Mouse (Mus musculus) heart, postnatal 14 days (tissue): ENCODE data around the gene Klk13. TPM values are rescaled to one million over a fixed set of nuclear protein-coding genes. Genes with fewer than 3 reads are reported as not detected.

ENCODE experiments used
- DNase-seq, 2 experiments: peaks; one replicate each; pipeline ENCODE4 v3.0.0; 2021 to 2022
- intact Hi-C: fragments of 180-260 bp; cut with DNase I; formaldehyde crosslinking; loops from one replicate; pipeline ENCODE4 v1.15.1; 2025
- total RNA-seq, 2 experiments: library from RNA; stranded (reverse); gene quantifications; 2 replicates each; pipeline ENCODE4 v1.2.3; 2021

Klk13 gene
- total RNA-seq, 2 experiments from 2014 or later, result not detected

GRCm38 (mm10) chr7:43769636-43770035, 57.3 kb downstream of the Klk13 start:
- no peak for DNase-seq
- intact Hi-C loops, result no loop called here

DNA sequence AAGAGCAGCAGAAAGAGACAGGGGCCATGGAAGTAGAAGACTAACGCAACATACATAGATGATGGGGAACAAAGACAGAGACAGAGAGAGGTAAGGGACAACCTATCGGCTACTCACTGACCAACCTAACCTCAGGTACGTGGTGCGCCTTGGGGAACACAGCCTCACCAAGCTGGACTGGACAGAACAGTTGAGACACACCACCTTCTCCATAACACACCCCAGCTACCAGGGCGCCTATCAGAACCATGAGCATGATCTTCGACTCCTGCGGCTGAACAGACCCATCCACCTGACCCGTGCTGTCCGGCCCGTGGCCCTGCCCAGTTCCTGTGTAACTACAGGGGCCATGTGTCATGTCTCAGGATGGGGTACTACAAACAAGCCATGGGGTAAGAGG, 58.3 kb downstream of the Klk13 start:
- intact Hi-C loops, result no loop called here
- DNase-seq, result no peak

GRCm38 (mm10) chr7:43771916-43772315, 59.5 kb downstream of the Klk13 start:
- intact Hi-C loops, result no loop called here
- DNase-seq, result no peak

DNA sequence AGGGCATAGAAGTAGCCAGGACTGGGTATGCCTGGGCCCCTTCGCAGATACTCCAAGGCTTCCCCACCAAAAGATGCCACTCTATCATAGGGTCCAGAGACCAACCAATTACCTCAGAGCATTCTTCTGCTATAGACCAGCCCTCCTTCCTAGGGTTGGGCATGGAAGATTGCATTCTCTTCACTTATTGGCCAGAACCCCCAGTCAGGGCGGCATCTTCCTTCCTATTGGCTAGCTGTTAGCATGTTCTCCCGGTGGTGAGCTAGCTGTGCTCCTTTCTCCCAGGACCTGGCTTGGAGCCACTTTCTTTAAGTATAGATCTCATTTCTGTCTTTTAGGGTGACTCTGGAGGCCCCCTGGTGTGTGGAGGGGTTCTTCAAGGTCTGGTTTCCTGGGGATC, 60.5 kb downstream of the Klk13 start:
- intact Hi-C loops, result no loop called here
- no peak for DNase-seq

DNA sequence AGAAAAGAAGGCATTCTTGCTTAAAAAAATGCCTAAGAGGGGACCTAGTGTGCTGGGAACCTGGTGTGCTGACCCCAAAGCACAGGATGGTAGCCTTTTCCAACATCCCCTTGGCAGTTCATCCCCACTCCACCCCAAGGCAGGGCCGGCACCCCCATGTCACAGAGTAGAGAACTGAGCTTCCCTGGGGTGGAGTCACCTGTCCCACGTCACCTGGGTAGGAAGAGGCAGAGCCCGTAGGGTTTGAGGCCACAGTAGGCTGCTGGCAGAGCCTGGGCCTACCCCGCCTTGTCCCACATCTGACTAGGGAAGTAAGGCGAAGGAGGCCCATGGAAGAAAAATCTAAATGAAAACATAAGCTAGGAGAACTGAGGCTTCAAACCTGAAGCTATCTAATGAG, 62.0 kb downstream of the Klk13 start, which contains the start of gene Klk11:
Klk11 (plus strand) TSS at position 241 of the 400 bp plus-strand sequence.
- intact Hi-C loops, result no loop called here
- DNase-seq, result no peak

DNA sequence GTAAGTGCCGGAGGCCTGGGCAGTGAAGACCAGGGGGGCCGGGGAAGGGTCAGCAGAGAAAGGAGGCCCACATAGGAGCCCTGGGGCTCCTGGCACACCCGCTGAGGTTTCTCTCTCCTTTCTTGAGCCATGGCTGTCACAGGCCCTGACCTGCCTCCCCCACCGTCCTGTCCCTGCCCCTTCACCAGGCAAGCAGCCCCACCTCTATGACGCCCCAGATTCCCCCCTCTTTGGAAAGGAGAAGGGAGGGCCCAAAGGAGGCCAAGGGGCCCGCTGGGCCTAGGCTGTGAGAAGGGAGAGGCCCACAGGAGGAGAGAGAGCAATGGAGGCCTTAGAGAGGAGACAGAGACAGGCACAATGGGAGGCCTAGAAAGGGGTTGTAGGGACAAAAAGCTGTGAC, 62.4 kb downstream of the Klk13 start:
- intact Hi-C loops, result no loop called here
- no peak for DNase-seq

- DNase-seq, result no peak
- intact Hi-C loops, result no loop called here
Measured at GRCm38 (mm10) chr7:43775311-43776057, 63.1 kb downstream of the Klk13 start.

DNA sequence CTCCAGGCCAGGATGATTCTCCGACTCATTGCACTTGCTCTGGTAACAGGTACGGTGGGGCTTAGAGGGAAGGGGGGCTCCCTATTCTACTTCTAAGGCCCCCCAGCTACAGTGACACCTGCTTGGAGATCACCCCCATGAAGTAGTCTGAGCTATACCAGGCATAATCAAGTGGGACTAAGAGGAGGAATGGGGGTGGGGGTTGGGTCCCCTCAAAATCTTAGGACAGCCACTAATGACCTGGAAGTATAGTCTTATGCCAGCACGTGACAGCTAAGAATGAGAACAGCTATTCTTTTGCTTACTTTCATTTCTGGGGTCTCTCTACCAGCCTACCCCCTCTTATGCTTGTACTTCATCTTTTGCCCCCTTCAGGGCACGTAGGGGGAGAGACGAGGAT, 64.1 kb downstream of the Klk13 start:
- intact Hi-C loops, result no loop called here
- DNase-seq, result no peak

Other genes starting within 250 kb of the Klk13 start
- 1 to 10 TPM; 2.1 to 3.5 TPM for gene Vsig10l, start 249.4 kb upstream of the Klk13 start, total RNA-seq
- under 1 TPM; 0.24 to 0.36 TPM for gene Iglon5, start 222.5 kb upstream of the Klk13 start, total RNA-seq
- not detected for gene 4931406B18Rik, start 206.6 kb upstream of the Klk13 start, total RNA-seq
- gene Cd33, start 168.1 kb upstream of the Klk13 start, total RNA-seq, result 1 to 10 TPM; 3.7 to 4.1 TPM
- gene Zfp658, start 150.3 kb upstream of the Klk13 start, total RNA-seq, result under 1 TPM; 0.98 to 1.00 TPM
- gene Zfp719, start 133.0 kb upstream of the Klk13 start, total RNA-seq, result 1 to 10 TPM; 5.8 to 7.3 TPM
- gene Zfp819, start 105.4 kb upstream of the Klk13 start, total RNA-seq, result not detected
- not detected for gene Ceacam18, start 77.9 kb upstream of the Klk13 start, total RNA-seq
- gene Siglece, start 52.4 kb upstream of the Klk13 start, total RNA-seq, result 1 to 10 TPM; 1.2 TPM
- gene Ctu1, start 40.6 kb upstream of the Klk13 start, total RNA-seq, result 1 to 10 TPM; 3.9 to 4.0 TPM
- not detected for gene Klk14, start 22.1 kb upstream of the Klk13 start, total RNA-seq
- gene Klk12, start 56.3 kb downstream of the Klk13 start, total RNA-seq, result not detected
- under 1 TPM in 1 of 2 experiments, not detected in 1; 0.17 TPM for gene Klk11, start 62.0 kb downstream of the Klk13 start, total RNA-seq
- gene Klk10, start 68.5 kb downstream of the Klk13 start, total RNA-seq, result under 1 TPM; 0.22 to 0.33 TPM
- not detected for gene Klk9, start 79.3 kb downstream of the Klk13 start, total RNA-seq
- 10 to 100 TPM; 10.6 to 14.2 TPM for gene Klk8, start 85.0 kb downstream of the Klk13 start, total RNA-seq
- under 1 TPM; 0.19 to 0.20 TPM for gene Klk7, start 98.7 kb downstream of the Klk13 start, total RNA-seq
- not detected for gene Klk6, start 111.9 kb downstream of the Klk13 start, total RNA-seq
- gene Klk5, start 129.4 kb downstream of the Klk13 start, total RNA-seq, result not detected
- gene Klk4, start 168.6 kb downstream of the Klk13 start, total RNA-seq, result not detected
- gene Klk15, start 221.2 kb downstream of the Klk13 start, total RNA-seq, result not detected
- not detected for gene Klk1b8, start 238.1 kb downstream of the Klk13 start, total RNA-seq